Mouse (Mus musculus): ENCODE measurements around the gene Parn. TPM values are rescaled to one million over a fixed set of nuclear protein-coding genes. Genes with fewer than 3 reads are reported as not detected.

Parn gene
- polyA plus RNA-seq, 1 experiment: 21.7 TPM

DNA sequence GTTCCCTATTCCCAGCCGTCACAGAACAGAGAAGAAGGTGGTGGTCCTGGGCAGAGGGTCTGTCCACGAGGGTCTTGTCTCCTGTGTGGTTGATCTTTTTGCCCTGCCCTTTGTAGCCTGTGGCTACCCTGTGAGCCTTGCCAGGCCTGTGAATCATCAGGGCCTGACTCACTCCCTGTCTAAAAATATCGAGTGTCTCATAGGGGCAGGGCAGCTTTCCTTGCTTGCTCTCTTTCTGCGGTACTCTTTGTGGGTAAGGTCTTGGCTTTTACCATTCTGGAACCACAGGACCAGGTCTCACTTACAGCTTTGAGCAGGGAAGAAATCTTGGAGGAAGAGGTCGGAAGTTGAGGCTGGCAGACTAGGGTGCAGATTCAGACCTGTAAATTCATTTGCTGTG lies 162.9 kb downstream of the Parn start:
- TF ChIP-seq POLR2A (IDR thresholded peaks at IDR 0.05; ENCODE audit: control insufficient read depth, low read depth, low read length) (no peak), CTCF (IDR thresholded peaks at IDR 0.05; ENCODE audit: control insufficient read depth, insufficient read depth, insufficient replicate concordance, low read depth, low read length) (no peak)
- Histone ChIP-seq H3K36me3 (ENCODE audit: control insufficient read depth, insufficient read depth, low read length) (no peaks in the 10 kb centered on the region), H3K27ac (ENCODE audit: control insufficient read depth, insufficient read depth, low read depth, low read length) (no peak overlapping the region), H3K27me3 (ENCODE audit: control insufficient read depth, insufficient read depth, low read length) (no peaks in the 10 kb centered on the region), H3K4me3 (ENCODE audit: control insufficient read depth, low read depth, low read length) (no peak overlapping the region), H3K4me1 (ENCODE audit: control insufficient read depth, insufficient read depth, low read length) (no peaks in the 10 kb centered on the region)

GRCm38 (mm10) chr16:13504476-13504875 lies 163.5 kb downstream of the Parn start:
- TF ChIP-seq POLR2A (IDR thresholded peaks at IDR 0.05; ENCODE audit: control insufficient read depth, low read depth, low read length): no peak
- no peak for TF ChIP-seq CTCF (IDR thresholded peaks at IDR 0.05; ENCODE audit: control insufficient read depth, insufficient read depth, insufficient replicate concordance, low read depth, low read length)
- Histone ChIP-seq H3K27me3 (ENCODE audit: control insufficient read depth, insufficient read depth, low read length) (no peaks in the 10 kb centered on the region), H3K36me3 (ENCODE audit: control insufficient read depth, insufficient read depth, low read length) (no peaks in the 10 kb centered on the region), H3K4me1 (ENCODE audit: control insufficient read depth, insufficient read depth, low read length) (no peaks in the 10 kb centered on the region), H3K27ac (ENCODE audit: control insufficient read depth, insufficient read depth, low read depth, low read length) (no peak overlapping the region), H3K4me3 (ENCODE audit: control insufficient read depth, low read depth, low read length) (no peak overlapping the region)

DNA sequence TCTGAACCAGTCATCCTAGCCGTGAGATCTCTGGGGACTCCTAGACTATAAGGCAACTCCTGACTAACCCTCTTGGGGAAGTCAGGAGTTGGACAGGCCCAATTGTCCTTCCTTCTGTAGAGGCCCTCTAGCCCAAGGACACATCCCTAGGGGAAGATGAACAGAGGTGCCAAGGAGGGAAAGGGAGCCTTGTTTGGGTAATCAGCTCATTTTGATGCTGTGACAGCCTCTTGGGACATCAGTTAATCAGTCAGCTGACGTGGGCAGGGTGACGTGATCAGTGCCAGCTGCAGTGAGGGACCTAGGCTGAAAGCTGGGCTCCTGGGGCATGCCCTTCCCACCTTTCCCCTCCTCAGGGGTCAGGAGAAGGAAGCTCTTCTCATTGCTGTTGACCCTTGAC lies 169.0 kb downstream of the Parn start:
- no peaks in the 10 kb centered on the region for H3K36me3 ChIP-seq (ENCODE audit: control insufficient read depth, insufficient read depth, low read length)
- no peak for TF ChIP-seq POLR2A (IDR thresholded peaks at IDR 0.05; ENCODE audit: control insufficient read depth, low read depth, low read length)
- no peak for TF ChIP-seq CTCF (IDR thresholded peaks at IDR 0.05; ENCODE audit: control insufficient read depth, insufficient read depth, insufficient replicate concordance, low read depth, low read length)
- H3K27ac ChIP-seq (ENCODE audit: control insufficient read depth, insufficient read depth, low read depth, low read length): no peak overlapping the region
- H3K4me1 ChIP-seq (ENCODE audit: control insufficient read depth, insufficient read depth, low read length): no peaks in the 10 kb centered on the region; the same call in 1 of the 2 replicates
- peak overlapping the region; percentile 43 for H3K4me3 ChIP-seq (ENCODE audit: control insufficient read depth, low read depth, low read length)
- no peaks in the 10 kb centered on the region for H3K27me3 ChIP-seq (ENCODE audit: control insufficient read depth, insufficient read depth, low read length)

GRCm38 (mm10) chr16:13493981-13494380 lies 174.0 kb downstream of the Parn start:
- no peaks in the 10 kb centered on the region for H3K27me3 ChIP-seq (ENCODE audit: control insufficient read depth, insufficient read depth, low read length)
- TF ChIP-seq POLR2A (IDR thresholded peaks at IDR 0.05; ENCODE audit: control insufficient read depth, low read depth, low read length): no peak
- no peak for TF ChIP-seq CTCF (IDR thresholded peaks at IDR 0.05; ENCODE audit: control insufficient read depth, insufficient read depth, insufficient replicate concordance, low read depth, low read length)
- no peaks in the 10 kb centered on the region for H3K36me3 ChIP-seq (ENCODE audit: control insufficient read depth, insufficient read depth, low read length)
- H3K4me3 ChIP-seq (ENCODE audit: control insufficient read depth, low read depth, low read length): no peak overlapping the region
- no peaks in the 10 kb centered on the region; the same call in 1 of the 2 replicates for H3K4me1 ChIP-seq (ENCODE audit: control insufficient read depth, insufficient read depth, low read length)
- no peak overlapping the region for H3K27ac ChIP-seq (ENCODE audit: control insufficient read depth, insufficient read depth, low read depth, low read length)

DNA sequence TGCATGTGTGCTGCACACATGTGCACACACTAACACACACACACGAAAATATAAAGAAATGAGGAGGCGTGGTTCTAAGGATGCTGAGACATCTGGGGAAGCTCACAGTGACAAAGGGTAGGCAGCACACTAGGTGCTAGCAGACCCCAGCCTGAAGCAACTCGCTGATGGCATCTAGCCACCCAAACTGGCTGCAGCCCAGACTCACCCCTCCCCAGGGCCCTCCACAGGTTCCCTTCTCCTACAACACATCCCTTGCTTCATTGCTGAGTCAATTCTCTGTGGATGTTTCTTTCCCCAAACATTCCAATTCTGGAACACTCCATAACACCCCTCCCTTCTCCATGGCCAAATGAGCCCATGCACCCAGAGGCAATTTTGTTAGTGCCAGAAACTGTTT lies 175.0 kb downstream of the Parn start:
- Histone ChIP-seq H3K27me3 (ENCODE audit: control insufficient read depth, insufficient read depth, low read length) (no peaks in the 10 kb centered on the region), H3K4me3 (ENCODE audit: control insufficient read depth, low read depth, low read length) (no peak overlapping the region), H3K4me1 (ENCODE audit: control insufficient read depth, insufficient read depth, low read length) (no peaks in the 10 kb centered on the region; the same call in 1 of the 2 replicates), H3K27ac (ENCODE audit: control insufficient read depth, insufficient read depth, low read depth, low read length) (no peak overlapping the region), H3K36me3 (ENCODE audit: control insufficient read depth, insufficient read depth, low read length) (no peaks in the 10 kb centered on the region)
- no peak for TF ChIP-seq CTCF (IDR thresholded peaks at IDR 0.05; ENCODE audit: control insufficient read depth, insufficient read depth, insufficient replicate concordance, low read depth, low read length)
- TF ChIP-seq POLR2A (IDR thresholded peaks at IDR 0.05; ENCODE audit: control insufficient read depth, low read depth, low read length): no peak

DNA sequence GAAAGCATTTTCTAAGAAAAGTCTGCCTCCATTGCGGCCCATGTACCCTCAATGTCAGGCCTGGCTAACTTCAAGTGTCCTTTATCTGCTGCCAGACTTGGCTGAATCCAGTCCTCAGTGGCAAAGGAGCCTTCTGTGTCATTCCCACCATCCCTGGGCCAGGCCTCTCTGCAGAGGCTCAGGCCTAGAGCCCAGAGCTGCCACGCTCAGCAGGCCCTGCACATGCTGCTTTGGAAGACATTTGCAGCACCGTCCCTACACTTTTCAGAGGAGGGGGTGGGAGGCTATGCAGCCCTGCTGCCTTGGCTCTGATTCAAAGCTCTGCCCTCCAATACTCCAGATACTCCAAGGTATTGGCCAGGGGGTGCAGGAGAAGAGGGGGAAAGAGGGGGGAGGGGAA lies 176.2 kb downstream of the Parn start:
- Histone ChIP-seq H3K27ac (ENCODE audit: control insufficient read depth, insufficient read depth, low read depth, low read length) (no peak overlapping the region), H3K27me3 (ENCODE audit: control insufficient read depth, insufficient read depth, low read length) (no peaks in the 10 kb centered on the region), H3K36me3 (ENCODE audit: control insufficient read depth, insufficient read depth, low read length) (no peaks in the 10 kb centered on the region), H3K4me1 (ENCODE audit: control insufficient read depth, insufficient read depth, low read length) (no peaks in the 10 kb centered on the region; the same call in 1 of the 2 replicates), H3K4me3 (ENCODE audit: control insufficient read depth, low read depth, low read length) (no peak overlapping the region)
- TF ChIP-seq CTCF (IDR thresholded peaks at IDR 0.05; ENCODE audit: control insufficient read depth, insufficient read depth, insufficient replicate concordance, low read depth, low read length): no peak
- no peak for TF ChIP-seq POLR2A (IDR thresholded peaks at IDR 0.05; ENCODE audit: control insufficient read depth, low read depth, low read length)

Other genes starting within 250 kb of the Parn start
- gene Bfar, start 3.7 kb upstream of the Parn start, polyA plus RNA-seq (2012; rRNA removed): 12.2 and 13.0 TPM in 2 replicates
- gene 3110001I22Rik, start 3.8 kb upstream of the Parn start, polyA plus RNA-seq (2012; rRNA removed): 0.70 and 1.1 TPM in 2 replicates
- gene Pla2g10, start 62.8 kb upstream of the Parn start, polyA plus RNA-seq (2012; rRNA removed): 176 and 193 TPM in 2 replicates
- 5.4 and 6.3 TPM in 2 replicates for gene Rrn3, start 112.5 kb upstream of the Parn start, polyA plus RNA-seq (2012; rRNA removed)
- 21.6 and 25.7 TPM in 2 replicates for gene Ntan1, start 150.7 kb upstream of the Parn start, polyA plus RNA-seq (2012; rRNA removed)
- 180 and 182 TPM in 2 replicates for gene Pdxdc1, start 235.0 kb upstream of the Parn start, polyA plus RNA-seq (2012; rRNA removed)
- gene Mpv17l, start 235.0 kb upstream of the Parn start, polyA plus RNA-seq (2012; rRNA removed): 2.7 and 2.9 TPM in 2 replicates